Mouse (Mus musculus) skeletal muscle tissue, postnatal 0 days (tissue): ENCODE measurements around the gene Actl11. TPM values are rescaled to one million over a fixed set of nuclear protein-coding genes. Genes with fewer than 3 reads are reported as not detected.

ENCODE experiments used
- polyA plus RNA-seq: library from polyadenylated mRNA; unstranded; fragments of >200 nt; fragmentation: Nextera tagmentation; extraction: Ambion mirVana; gene quantifications from 2 replicates; pipeline ENCODE4 v1.2.1, GENCODE M21; 2015

The Actl11 gene
- not detected in 2 replicates for polyA plus RNA-seq

GRCm38 (mm10) chr9:107928169-107928568 lies at the start of gene Actl11:
Actl11 (plus strand) TSS chr9:107928469.

GRCm38 (mm10) chr9:107887804-107888266 lies 40.4 kb upstream of the Actl11 start, which contains the start of gene Mon1a:
Mon1a (plus strand) TSS chr9:107888151.

GRCm38 (mm10) chr9:107906252-107906966 lies 21.9 kb upstream of the Actl11 start, which contains the start of gene Mst1r:
Mst1r (plus strand) TSS chr9:107906873.

GRCm38 (mm10) chr9:107935374-107935773 lies 7.1 kb downstream of the Actl11 start, which contains the start of gene Camkv:
Camkv (plus strand) TSS chr9:107935674.

GRCm38 (mm10) chr9:107949922-107950235 lies 21.6 kb downstream of the Actl11 start, which contains the start of gene Traip:
Traip (plus strand) TSS chr9:107950136.

GRCm38 (mm10) chr9:107975399-107976386 lies 47.4 kb downstream of the Actl11 start, which contains the start of gene Uba7:
Uba7 (plus strand) TSS chr9:107975505.

Other genes with a start within 250 kb of the Actl11 start
- gene Gnat1, start 248.8 kb upstream of the Actl11 start, polyA plus RNA-seq: 0.32 and 1.1 TPM in 2 replicates
- gene Sema3f, start 218.0 kb upstream of the Actl11 start, polyA plus RNA-seq: 2.2 and 2.3 TPM in 2 replicates
- gene Rbm5, start 157.5 kb upstream of the Actl11 start, polyA plus RNA-seq: 66.5 and 71.1 TPM in 2 replicates
- 24.1 and 26.4 TPM in 2 replicates for gene Rbm6, start 55.2 kb upstream of the Actl11 start, polyA plus RNA-seq
- gene Mon1a, start 40.3 kb upstream of the Actl11 start, polyA plus RNA-seq: 5.9 and 6.6 TPM in 2 replicates
- gene Mst1r, start 21.6 kb upstream of the Actl11 start, polyA plus RNA-seq: 2.4 and 3.3 TPM in 2 replicates
- gene Camkv, start 7.2 kb downstream of the Actl11 start, polyA plus RNA-seq: 0.43 and 0.68 TPM in 2 replicates
- 3.4 and 4.0 TPM in 2 replicates for gene Traip, start 21.7 kb downstream of the Actl11 start, polyA plus RNA-seq
- 16.0 and 16.9 TPM in 2 replicates for gene Uba7, start 47.0 kb downstream of the Actl11 start, polyA plus RNA-seq
- 0.50 and 0.72 TPM in 2 replicates for gene Gm20661, start 54.6 kb downstream of the Actl11 start, polyA plus RNA-seq
- gene Inka1, start 57.4 kb downstream of the Actl11 start, polyA plus RNA-seq: 31.7 and 41.4 TPM in 2 replicates
- 1.4 and 1.7 TPM in 2 replicates for gene Cdhr4, start 64.0 kb downstream of the Actl11 start, polyA plus RNA-seq
- gene Gm20662, start 67.9 kb downstream of the Actl11 start, polyA plus RNA-seq: not detected in 2 replicates
- gene Ip6k1, start 74.0 kb downstream of the Actl11 start, polyA plus RNA-seq: 23.7 and 26.7 TPM in 2 replicates
- gene Gmppb, start 120.8 kb downstream of the Actl11 start, polyA plus RNA-seq: 14.2 and 16.8 TPM in 2 replicates
- 0.86 and 1.2 TPM in 2 replicates for gene Amigo3, start 124.7 kb downstream of the Actl11 start, polyA plus RNA-seq
- 0.19 and 0.44 TPM in 2 replicates for gene Mst1, start 152.0 kb downstream of the Actl11 start, polyA plus RNA-seq
- gene Rnf123, start 154.9 kb downstream of the Actl11 start, polyA plus RNA-seq: 24.1 and 31.9 TPM in 2 replicates
- 25.7 and 28.6 TPM in 2 replicates for gene Apeh, start 166.1 kb downstream of the Actl11 start, polyA plus RNA-seq